Mouse (Mus musculus): ENCODE results near the gene Padi6. TPM values are rescaled to one million over a fixed set of nuclear protein-coding genes. Genes with fewer than 3 reads are reported as not detected.
A peak's percentile ranks its signal among the peaks of the same experiment; 100 is the strongest.

The Padi6 gene
- polyA plus RNA-seq, 1 experiment from 2014 or later = not detected

DNA sequence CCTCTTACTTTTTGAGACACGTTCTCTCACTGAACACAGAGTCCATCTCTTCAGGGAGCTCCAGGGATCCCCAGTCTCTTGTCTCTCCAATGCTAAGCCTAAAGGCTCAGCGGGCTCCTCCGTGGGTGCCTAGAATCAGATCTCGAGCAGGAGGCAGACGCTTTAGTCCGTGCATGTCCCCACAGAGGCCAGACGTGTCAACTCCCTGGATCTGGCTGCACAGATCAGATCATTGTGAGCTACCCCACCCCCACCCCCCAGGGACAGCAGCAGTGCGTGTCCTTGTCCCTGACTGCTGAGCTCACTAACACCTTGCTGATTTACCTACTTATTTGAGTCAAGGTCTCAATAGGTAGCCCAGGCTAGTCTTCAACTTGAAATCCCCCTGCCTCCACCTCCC, 58.8 kb downstream of the Padi6 start:
- Histone ChIP-seq H3K27me3 (ENCODE audit: control insufficient read depth, insufficient read depth, low read length) (no peaks in the 10 kb centered on the region), H3K27ac (ENCODE audit: low read length) (no peak overlapping the region; the same call in 1 of the 2 replicates), H3K4me2 (replicated peaks; ENCODE audit: low read depth, low read length) (peak overlapping the region; percentile 28), H3K4me1 (ENCODE audit: control insufficient read depth, insufficient read depth, low read length) (peaks cover 11% of the 10 kb centered on the region; the same call in 1 of the 2 replicates), H3K36me3 (ENCODE audit: control insufficient read depth, insufficient read depth, low read length) (no peaks in the 10 kb centered on the region), H3K4me3 (ENCODE audit: low read depth, low read length) (no peak overlapping the region), H3K9me3 (ENCODE audit: control insufficient read depth, low read depth, low read length) (no peaks in the 10 kb centered on the region), H3K9ac (replicated peaks; ENCODE audit: low read depth, low read length) (no peak overlapping the region; the same call in 1 of the 2 replicates)
- 34% methylated on average over 8 of the region's 8 CpGs for WGBS
- no peak for ATAC-seq (ENCODE audit: insufficient number of reproducible peaks, insufficient read depth, low FRiP score, low read depth)

GRCm38 (mm10) chr4:140680731-140681397, 61.6 kb downstream of the Padi6 start:
- Histone ChIP-seq H3K4me1 (ENCODE audit: control insufficient read depth, insufficient read depth, low read length) (peaks cover 11% of the 10 kb centered on the region; the same call in 1 of the 2 replicates), H3K27me3 (ENCODE audit: control insufficient read depth, insufficient read depth, low read length) (no peaks in the 10 kb centered on the region), H3K36me3 (ENCODE audit: control insufficient read depth, insufficient read depth, low read length) (no peaks in the 10 kb centered on the region), H3K27ac (ENCODE audit: low read length) (no peak overlapping the region), H3K9ac (replicated peaks; ENCODE audit: low read depth, low read length) (no peak overlapping the region), H3K4me2 (replicated peaks; ENCODE audit: low read depth, low read length) (no peak overlapping the region), H3K4me3 (ENCODE audit: low read depth, low read length) (no peak overlapping the region), H3K9me3 (ENCODE audit: control insufficient read depth, low read depth, low read length) (no peaks in the 10 kb centered on the region)
- 46% methylated on average over 8 of the region's 8 CpGs for WGBS
- no peak for ATAC-seq (ENCODE audit: insufficient number of reproducible peaks, insufficient read depth, low FRiP score, low read depth)

DNA sequence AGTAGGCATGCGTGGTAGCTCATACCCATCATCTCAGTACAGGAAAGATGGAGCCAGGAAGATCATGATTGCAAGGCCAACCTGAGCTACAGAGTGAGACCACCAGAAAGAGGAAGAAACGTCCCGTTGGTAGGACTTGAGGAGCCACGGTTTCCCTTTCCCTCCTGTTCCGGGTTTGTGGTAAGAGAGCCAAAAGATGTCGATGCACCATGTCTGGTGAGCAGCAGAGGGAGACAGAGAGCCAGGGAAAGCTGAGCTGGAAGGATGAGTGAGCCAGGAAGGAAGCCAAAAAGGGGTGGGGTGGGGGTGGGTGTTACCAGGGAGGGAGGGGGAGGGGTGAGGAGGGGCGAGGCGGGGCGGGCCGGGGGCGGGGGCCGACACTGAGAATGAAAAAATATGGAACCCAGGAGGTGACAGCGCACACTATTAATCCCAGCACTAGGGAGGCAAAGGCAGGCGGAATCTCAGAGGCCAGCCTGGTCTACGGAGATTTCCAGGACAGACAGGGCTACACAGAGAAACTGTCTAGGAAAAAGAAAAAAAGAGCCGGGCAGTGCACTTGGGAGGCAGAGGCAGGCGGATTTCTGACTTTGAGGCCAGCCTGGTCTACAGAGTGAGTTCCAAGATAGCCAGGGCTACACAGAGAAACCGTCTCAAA, 62.6 kb downstream of the Padi6 start:
- Histone ChIP-seq H3K4me3 (ENCODE audit: low read depth, low read length) (no peak overlapping the region), H3K27ac (ENCODE audit: low read length) (no peak overlapping the region), H3K9ac (replicated peaks; ENCODE audit: low read depth, low read length) (no peak overlapping the region), H3K9me3 (ENCODE audit: control insufficient read depth, low read depth, low read length) (no peaks in the 10 kb centered on the region), H3K4me2 (replicated peaks; ENCODE audit: low read depth, low read length) (no peak overlapping the region), H3K36me3 (ENCODE audit: control insufficient read depth, insufficient read depth, low read length) (no peaks in the 10 kb centered on the region), H3K4me1 (ENCODE audit: control insufficient read depth, insufficient read depth, low read length) (peaks cover 5% of the 10 kb centered on the region; the same call in 1 of the 2 replicates), H3K27me3 (ENCODE audit: control insufficient read depth, insufficient read depth, low read length) (no peaks in the 10 kb centered on the region)
- peak; percentile 24; the same call in 1 of the 2 replicates for ATAC-seq (ENCODE audit: insufficient number of reproducible peaks, insufficient read depth, low FRiP score, low read depth)
- 27% methylated on average over 15 of the region's 18 CpGs for WGBS

GRCm38 (mm10) chr4:140679038-140679437, 63.4 kb downstream of the Padi6 start:
- no peak overlapping the region for H3K27ac ChIP-seq (ENCODE audit: low read length)
- H3K9ac ChIP-seq (replicated peaks; ENCODE audit: low read depth, low read length) = no peak overlapping the region
- WGBS = 15% methylated on average over 5 of the region's 5 CpGs
- no peak overlapping the region for H3K4me3 ChIP-seq (ENCODE audit: low read depth, low read length)
- H3K9me3 ChIP-seq (ENCODE audit: control insufficient read depth, low read depth, low read length) = no peaks in the 10 kb centered on the region
- no peaks in the 10 kb centered on the region for H3K27me3 ChIP-seq (ENCODE audit: control insufficient read depth, insufficient read depth, low read length)
- H3K4me2 ChIP-seq (replicated peaks; ENCODE audit: low read depth, low read length) = no peak overlapping the region
- ATAC-seq (ENCODE audit: insufficient number of reproducible peaks, insufficient read depth, low FRiP score, low read depth) = no peak
- H3K4me1 ChIP-seq (ENCODE audit: control insufficient read depth, insufficient read depth, low read length) = peaks cover 4% of the 10 kb centered on the region; the same call in 1 of the 2 replicates
- no peaks in the 10 kb centered on the region for H3K36me3 ChIP-seq (ENCODE audit: control insufficient read depth, insufficient read depth, low read length)

Small RNAs within 50 kb of the gene (microRNA-seq; reads per million reads assigned to microRNA genes)
- gene Gm23045 (not detected), gene Gm25951 (not detected)

Other genes with a start within 250 kb of the Padi6 start
- 9.9 and 10.5 TPM in 2 replicates for gene Arhgef10l, start 76.6 kb downstream of the Padi6 start, polyA plus RNA-seq (2014; fragmentation: Nextera tagmentation; extraction: Ambion mirVana)
- 26.2 and 26.6 TPM in 2 replicates for gene Rcc2, start 42.1 kb downstream of the Padi6 start, polyA plus RNA-seq (2014; fragmentation: Nextera tagmentation; extraction: Ambion mirVana)
- gene Padi4, start 31.6 kb upstream of the Padi6 start, polyA plus RNA-seq (2014; fragmentation: Nextera tagmentation; extraction: Ambion mirVana) = 1.1 and 1.7 TPM in 2 replicates
- gene Padi3, start 68.0 kb upstream of the Padi6 start, polyA plus RNA-seq (2014; fragmentation: Nextera tagmentation; extraction: Ambion mirVana) = not detected in 2 replicates
- gene Padi1, start 103.1 kb upstream of the Padi6 start, polyA plus RNA-seq (2014; fragmentation: Nextera tagmentation; extraction: Ambion mirVana) = 0.08 and 0.13 TPM in 2 replicates
- 0.88 and 1.5 TPM in 2 replicates for gene Padi2, start 163.7 kb upstream of the Padi6 start, polyA plus RNA-seq (2014; fragmentation: Nextera tagmentation; extraction: Ambion mirVana)
- 388 and 401 TPM in 2 replicates for gene Sdhb, start 218.6 kb upstream of the Padi6 start, polyA plus RNA-seq (2014; fragmentation: Nextera tagmentation; extraction: Ambion mirVana)
- gene Atp13a2, start 244.2 kb upstream of the Padi6 start, polyA plus RNA-seq (2014; fragmentation: Nextera tagmentation; extraction: Ambion mirVana) = 36.0 and 37.1 TPM in 2 replicates